Mouse (Mus musculus) left cerebral cortex, adult 2 months (tissue): ENCODE measurements around the gene Mutyh. TPM values are rescaled to one million over a fixed set of nuclear protein-coding genes. Genes with fewer than 3 reads are reported as not detected.

Experiments used
- DNase-seq, 2 experiments: peaks; one replicate each; pipeline ENCODE4 v3.0.0; 2021 to 2022; ENCODE audit warnings: low spot score in 2 of 2, mixed read lengths in 1 of 2; ENCODE audit errors: extremely low spot score in 1 of 2
- H3K27ac ChIP-seq: fragments of 200-600 bp; 2 replicates; pipeline ENCODE4 v1.8.1; 2022
- H3K4me3 ChIP-seq: fragments of 200-600 bp; 2 replicates; pipeline ENCODE4 v1.8.1; 2022
- CTCF ChIP-seq: fragments of 200-600 bp; IDR thresholded peaks from 2 replicates; pipeline ENCODE4 v1.8.1; 2022; ENCODE audit warnings: antibody characterized with exemption, mild to moderate bottlenecking, moderate library complexity
- intact Hi-C: fragments of 180-260 bp; cut with DNase I; formaldehyde crosslinking; loops from one replicate; pipeline ENCODE4 v1.15.1; 2025
- long read RNA-seq, 2 experiments: library from polyadenylated mRNA; stranded (forward); transcript quantifications; one replicate each; pipeline ENCODE4 v2.0.0; 2021; ENCODE audit warnings: borderline mapping rate in 2 of 2
- total RNA-seq, 2 experiments: library from RNA; stranded (reverse); gene quantifications; 2 replicates each; pipeline ENCODE4 v1.2.3; 2021

The Mutyh gene
- total RNA-seq, result 1 to 10 TPM; 2.5 to 3.8 TPM
- long read RNA-seq, experiment 1, result 0 reads
- long read RNA-seq, experiment 2, partial matches to known transcripts, result 0 of 2 reads
- long read RNA-seq, experiment 2, other reads (novel, unspliced or antisense), result 2 of 2 reads

DNA sequence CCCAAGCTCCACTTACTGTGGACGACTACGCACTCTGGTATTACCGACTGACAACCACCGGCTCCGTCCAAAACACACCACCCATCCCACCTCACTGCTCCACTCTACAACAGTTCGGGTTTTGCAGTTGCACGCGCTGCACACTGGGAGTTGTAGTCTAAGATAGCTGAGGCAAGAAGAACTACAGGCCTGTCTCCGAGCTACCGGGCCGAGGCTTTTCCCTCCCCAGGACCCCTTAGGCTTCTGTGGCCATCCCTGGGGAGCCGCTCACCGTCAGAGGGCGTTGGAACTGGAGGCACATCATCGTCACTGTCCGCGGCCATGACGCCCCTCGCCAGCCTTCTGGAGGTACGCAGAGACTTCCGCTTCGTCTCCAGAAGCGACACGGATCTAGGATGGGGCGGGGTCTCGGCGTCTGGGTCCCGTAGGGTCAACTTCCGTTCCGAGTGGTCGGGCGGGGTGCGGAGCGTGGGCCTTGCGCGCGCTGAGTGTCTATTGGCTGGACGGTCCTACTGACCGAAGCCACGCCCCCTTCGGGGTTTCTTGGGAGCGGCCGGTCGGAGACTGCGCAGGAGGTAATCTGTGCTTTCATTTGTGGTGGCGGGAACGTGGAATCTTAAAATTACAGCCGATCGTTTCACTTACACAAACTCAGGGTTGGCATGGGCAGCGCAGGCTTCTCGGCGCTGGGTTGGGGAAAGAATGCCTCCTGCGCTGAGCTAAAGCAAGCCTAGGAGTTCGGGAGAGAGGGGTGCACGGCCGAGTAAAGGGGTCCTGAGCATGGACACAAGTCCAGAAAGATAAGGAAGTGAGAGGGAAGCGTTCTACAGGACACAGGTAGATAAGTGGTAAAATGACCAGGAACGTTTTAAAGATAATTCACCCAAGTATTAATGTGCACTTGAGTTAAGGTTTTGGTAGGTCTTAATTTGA lies at the start of gene Mutyh, which contains the start of gene Toe1:
TSS of gene Mutyh (plus strand) at position 527 of the 933 bp plus-strand sequence.
TSS of gene Toe1 (minus strand) at position 444 of the 933 bp plus-strand sequence.
- intact Hi-C loops, result no loop called here
- H3K27ac ChIP-seq, result peak within 1 kb of the TSS; percentile 96
- TF ChIP-seq CTCF, result no peak
- DNase-seq, result peak; percentile 88 to 92
- peak within 1 kb of the TSS; percentile 77 for H3K4me3 ChIP-seq

DNA sequence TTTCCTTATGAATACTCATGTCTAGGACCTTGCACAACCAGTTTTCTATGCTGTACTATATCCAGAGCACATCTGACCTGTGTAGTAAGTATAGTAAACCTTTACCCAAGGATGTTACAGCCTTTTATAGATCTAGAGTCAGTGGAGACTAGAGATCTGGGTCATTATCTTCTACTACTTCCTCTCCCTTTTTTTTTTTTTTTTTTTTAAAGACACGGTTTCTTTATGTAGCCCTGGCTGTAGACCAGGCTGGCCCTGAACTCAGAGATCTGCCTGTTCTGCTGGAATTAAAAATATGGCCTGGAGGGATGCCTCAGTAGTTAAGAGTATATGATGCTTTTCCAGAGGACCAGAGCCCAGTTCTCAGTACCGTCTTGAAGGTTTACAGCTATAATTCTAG lies 45.6 kb upstream of the Mutyh start:
- Histone ChIP-seq H3K4me3 (no peak overlapping the region), H3K27ac (no peak overlapping the region)
- intact Hi-C loops, result no loop called here
- no peak for TF ChIP-seq CTCF
- no peak for DNase-seq

DNA sequence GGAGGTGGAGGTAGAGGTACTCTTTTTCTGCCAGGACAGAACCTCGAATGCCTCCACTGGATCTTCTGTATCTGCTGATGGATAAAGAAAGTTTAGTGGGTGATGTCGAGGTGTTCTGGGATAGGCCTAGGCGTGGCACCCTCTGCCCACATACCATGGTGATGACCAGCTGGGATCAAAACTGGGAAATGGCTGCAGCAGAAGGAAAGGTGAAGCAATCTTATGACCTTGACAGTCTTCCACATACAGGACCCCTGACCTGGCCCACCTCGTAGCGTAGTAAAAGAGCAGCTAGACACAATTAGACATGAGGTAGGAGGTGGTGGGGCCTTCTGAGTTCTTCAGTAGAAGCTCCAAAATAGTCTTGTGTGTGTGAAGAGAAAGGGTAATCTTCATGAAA lies 43.5 kb upstream of the Mutyh start:
- Histone ChIP-seq H3K4me3 (no peak overlapping the region), H3K27ac (no peak overlapping the region)
- no peak for DNase-seq
- TF ChIP-seq CTCF, result no peak
- intact Hi-C loops, result no loop called here

DNA sequence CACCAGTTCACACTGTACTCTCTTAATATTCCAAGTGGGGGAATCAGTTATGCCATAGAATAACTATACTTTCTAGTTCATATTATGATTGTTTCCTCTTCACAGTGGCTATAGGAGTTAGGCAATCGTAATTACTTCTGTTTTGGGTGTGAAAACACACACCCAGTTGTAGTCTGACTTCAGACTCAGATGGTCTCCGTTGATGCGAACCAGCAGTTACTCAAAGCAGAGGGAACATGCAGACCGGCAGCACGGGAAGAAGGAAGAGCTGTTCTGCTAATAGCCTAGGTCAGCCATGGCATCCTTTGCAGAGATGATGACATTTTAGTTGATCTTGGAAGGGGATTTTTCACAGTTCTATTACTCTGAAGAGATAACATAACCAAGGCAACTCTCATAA lies 39.0 kb upstream of the Mutyh start:
- no peak for DNase-seq
- H3K27ac ChIP-seq, result no peak overlapping the region
- H3K4me3 ChIP-seq, result no peak overlapping the region
- intact Hi-C loops, result no loop called here
- TF ChIP-seq CTCF, result no peak

DNA sequence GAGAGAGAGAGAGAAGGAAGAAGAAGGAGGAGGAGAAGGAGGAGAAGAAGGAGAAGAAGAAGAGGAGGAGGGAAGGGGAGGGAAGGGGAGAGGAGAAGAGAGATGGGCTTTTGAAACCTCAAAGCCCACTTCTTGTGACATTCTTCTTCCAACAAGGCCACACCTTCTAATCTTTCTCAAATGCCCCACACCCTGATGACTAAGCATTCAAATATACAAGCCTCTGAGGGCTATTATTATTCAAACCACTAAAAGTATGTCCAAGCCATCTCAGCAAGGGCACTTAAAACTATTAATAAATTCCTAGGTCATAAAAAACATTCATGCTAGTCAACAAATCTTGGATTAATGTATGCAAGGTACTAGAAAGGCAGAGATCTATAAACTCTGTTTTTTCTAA lies 38.5 kb upstream of the Mutyh start:
- intact Hi-C loops, result no loop called here
- no peak for TF ChIP-seq CTCF
- H3K4me3 ChIP-seq, result no peak overlapping the region
- no peak for DNase-seq
- H3K27ac ChIP-seq, result no peak overlapping the region

DNA sequence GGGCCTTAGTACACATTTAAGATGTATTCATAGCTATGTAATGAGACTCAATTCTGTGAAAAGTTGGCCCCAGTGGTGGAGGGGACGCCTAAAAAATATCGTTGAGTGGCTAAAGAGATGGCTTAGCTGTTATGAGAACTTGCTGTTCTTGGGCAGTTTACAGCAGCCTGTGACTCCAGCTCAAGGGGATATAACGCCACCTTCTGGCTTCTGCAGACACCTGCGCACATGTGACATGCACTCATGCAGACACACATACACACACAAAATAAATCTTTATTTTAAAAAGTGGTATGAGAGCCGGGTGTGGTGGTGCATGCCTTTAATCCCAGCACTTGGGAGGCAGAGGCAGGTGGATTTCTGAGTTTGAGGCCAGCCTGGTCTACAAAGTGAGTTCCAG lies 31.1 kb upstream of the Mutyh start:
- H3K4me3 ChIP-seq, result no peak overlapping the region
- TF ChIP-seq CTCF, result no peak
- DNase-seq, result no peak
- intact Hi-C loops, result no loop called here
- no peak overlapping the region for H3K27ac ChIP-seq

DNA sequence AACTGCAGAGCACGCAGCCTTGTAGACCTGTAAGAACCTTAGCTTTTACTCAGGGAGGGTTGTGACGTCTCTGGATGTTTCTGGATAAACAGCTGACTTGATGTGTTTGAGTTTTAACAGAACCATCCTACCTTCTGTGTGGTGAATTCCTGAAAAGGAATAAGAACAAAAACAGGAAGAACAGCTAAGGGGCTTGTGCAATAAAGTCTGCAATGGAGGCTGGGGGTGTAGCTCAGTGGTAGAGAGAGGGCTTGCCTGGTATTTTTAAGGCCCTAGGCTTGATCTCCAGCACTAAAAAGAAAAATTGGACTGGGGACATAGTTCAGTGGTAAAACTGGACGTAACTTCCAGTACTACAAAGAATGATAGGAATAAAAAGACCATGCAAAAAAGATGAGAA lies 30.4 kb upstream of the Mutyh start:
- H3K27ac ChIP-seq, result no peak overlapping the region
- no peak for DNase-seq
- intact Hi-C loops, result no loop called here

DNA sequence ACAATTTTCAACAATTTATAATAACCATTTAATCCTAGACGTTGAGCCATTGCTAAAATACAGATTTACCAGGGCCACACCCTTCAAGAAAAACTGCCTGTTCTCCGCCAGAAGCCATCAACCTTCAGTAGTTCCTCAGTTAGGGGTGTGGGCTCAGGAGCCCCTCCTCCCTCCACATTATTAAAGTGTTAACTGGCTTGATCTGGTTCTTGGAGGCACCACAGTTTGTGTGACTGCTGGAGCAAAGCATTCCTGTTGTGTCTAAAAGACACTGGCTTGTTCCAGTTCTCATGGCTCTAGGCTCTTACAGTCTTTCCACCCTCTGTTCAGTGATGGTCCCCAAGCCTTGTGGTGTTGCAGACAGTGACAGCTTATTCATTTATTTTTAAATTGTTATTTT lies 27.0 kb upstream of the Mutyh start:
- Histone ChIP-seq H3K27ac (no peak overlapping the region), H3K4me3 (no peak overlapping the region)
- TF ChIP-seq CTCF, result no peak
- no peak for DNase-seq
- intact Hi-C loops, result no loop called here

More for the DNA sequence above, 30.4 kb upstream of the Mutyh start:
- H3K4me3 ChIP-seq, result no peak overlapping the region
- no peak for TF ChIP-seq CTCF

DNA sequence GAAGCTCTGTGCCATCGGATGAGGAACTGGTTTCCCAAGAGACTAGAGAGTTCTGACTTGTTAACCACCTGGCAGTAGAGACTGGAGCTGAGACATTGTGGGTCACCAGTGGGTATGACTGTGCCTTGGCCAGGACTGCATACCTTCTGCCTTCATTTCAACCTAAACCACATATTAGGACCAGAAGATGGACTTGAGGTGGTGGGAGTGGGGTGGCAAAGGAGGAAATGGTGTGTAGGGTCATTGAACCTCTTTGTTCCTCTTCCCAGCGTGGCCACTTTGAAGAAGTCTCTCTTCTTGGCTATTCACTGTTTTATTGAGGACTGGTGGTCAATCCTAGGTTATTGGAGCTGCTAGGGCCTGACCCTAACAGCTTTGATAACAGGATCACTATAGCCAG lies 26.2 kb upstream of the Mutyh start:
- H3K4me3 ChIP-seq, result no peak overlapping the region
- TF ChIP-seq CTCF, result no peak
- intact Hi-C loops, result no loop called here
- DNase-seq, result no peak
- peak overlapping the region; percentile 57; the same call in 1 of the 2 replicates for H3K27ac ChIP-seq

DNA sequence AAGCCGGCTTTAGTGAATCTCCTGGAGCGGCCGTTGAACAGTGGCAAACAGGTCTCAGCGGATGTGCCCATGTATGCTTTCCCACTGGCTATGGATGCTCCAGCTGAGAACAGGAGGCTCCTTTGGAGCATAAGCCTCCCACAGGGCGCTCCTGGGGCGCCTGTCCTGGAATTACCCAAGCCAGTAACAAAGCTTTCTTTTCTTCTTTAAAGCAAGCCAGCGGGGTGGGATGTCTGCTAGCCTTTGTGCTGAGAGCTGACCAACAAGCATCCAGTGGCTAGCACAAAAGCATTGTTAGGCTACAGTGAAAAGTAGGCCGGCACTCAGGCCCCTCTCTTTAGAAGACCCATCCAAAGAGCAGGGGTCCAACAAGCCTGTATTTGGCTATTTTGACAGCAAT lies 25.4 kb upstream of the Mutyh start:
- no peak for DNase-seq
- no peak overlapping the region for H3K4me3 ChIP-seq
- TF ChIP-seq CTCF, result no peak
- intact Hi-C loops, result no loop called here
- H3K27ac ChIP-seq, result peak overlapping the region; percentile 57

DNA sequence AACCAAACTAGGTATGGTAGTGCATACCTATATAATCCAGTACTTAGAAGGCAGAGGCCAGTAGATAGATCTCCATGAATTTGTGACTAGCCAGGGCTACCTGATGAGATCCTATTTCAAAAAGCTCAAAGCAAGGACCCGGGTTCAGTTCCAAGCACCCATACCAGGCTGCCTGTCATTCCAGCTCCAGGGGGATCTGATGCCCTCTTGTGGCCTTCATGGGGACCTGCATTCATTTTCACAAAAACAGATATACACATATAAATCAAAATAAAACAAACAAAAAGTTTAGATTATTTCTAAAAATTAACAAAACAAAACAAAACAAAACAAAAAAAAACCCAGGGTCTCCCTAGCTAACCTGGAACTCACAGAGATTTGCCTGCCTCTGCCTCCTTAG lies 20.9 kb upstream of the Mutyh start:
- intact Hi-C loops, result no loop called here
- peak; percentile 35 for TF ChIP-seq CTCF

DNA sequence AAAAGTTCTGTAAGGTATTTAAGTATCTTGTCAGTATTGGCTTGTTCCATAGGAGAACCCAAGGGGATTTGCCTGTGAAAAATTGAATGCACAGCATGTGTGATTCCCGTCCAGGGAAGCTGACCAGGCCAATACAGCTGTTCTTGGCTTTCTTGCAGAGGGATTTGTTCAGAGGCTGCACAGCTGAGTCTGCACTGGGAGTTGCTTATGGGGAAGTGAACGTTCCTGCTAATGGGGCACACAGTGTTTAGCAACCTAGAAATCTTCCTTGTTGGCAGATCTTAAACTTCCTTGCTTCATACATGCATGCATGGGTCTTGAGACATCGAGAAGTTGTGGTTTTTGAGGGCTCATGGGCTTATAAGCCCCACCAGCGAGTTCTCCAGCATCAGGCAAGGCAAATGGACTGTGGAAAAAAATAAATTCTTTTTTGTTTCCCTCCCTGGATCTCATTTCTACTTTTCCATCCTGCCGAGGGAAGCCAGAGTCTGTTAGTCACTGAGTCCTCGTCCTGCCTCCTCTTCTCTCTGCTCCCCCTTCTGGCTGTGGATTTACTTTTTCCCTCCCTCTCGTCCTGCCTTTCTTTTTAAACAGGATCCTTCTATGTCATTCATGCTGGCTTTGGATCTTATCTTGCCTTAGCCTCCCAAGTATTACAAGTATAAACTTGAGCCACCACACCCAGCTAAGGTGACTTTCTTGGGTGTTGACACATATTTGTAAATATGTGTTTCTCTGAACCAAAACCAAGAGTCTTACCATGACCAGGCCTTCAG lies 19.4 kb upstream of the Mutyh start:
- DNase-seq, result no peak
- intact Hi-C loops, result no loop called here
- H3K27ac ChIP-seq, result peak overlapping the region; percentile 41
- peak; percentile 30 for TF ChIP-seq CTCF
- H3K4me3 ChIP-seq, result no peak overlapping the region

More for the DNA sequence above, 20.9 kb upstream of the Mutyh start:
- no peak overlapping the region for H3K4me3 ChIP-seq
- DNase-seq, result no peak
- no peak overlapping the region for H3K27ac ChIP-seq
